Mouse (Mus musculus): ENCODE data around the gene Dock1. TPM values are rescaled to one million over a fixed set of nuclear protein-coding genes. Genes with fewer than 3 reads are reported as not detected.

Gene Dock1
- polyA plus RNA-seq, 1 experiment from 2014 or later = 14.0 TPM

- ATAC-seq (no peak), DNase-seq (ENCODE audit: low spot score) (no peak)
- Histone ChIP-seq H3K27ac (ENCODE audit: low read length) (no peak overlapping the region), H3K4me2 (replicated peaks; ENCODE audit: low read depth, low read length) (no peak overlapping the region), H3K36me3 (ENCODE audit: insufficient read depth, low read length) (peaks cover 18% of the 10 kb centered on the region; the same call in 1 of the 2 replicates), H3K9ac (replicated peaks; ENCODE audit: low read depth) (no peak overlapping the region), H3K27me3 (replicated peaks; ENCODE audit: insufficient read depth, low read length) (no peaks in the 10 kb centered on the region), H3K4me3 (ENCODE audit: low read depth, low read length) (no peak overlapping the region), H3K9me3 (ENCODE audit: low read length) (no peaks in the 10 kb centered on the region), H3K4me1 (ENCODE audit: insufficient read depth, low read depth, low read length) (no peaks in the 10 kb centered on the region)
- TF ChIP-seq CTCF (IDR thresholded peaks at IDR 0.05) (no peak), EP300 (IDR thresholded peaks at IDR 0.05) (no peak)
- WGBS = 90% methylated on average over 6 of the region's 6 CpGs
Measured at GRCm38 (mm10) chr7:134809241-134809975, 139.0 kb downstream of the Dock1 start.

- no peaks in the 10 kb centered on the region for H3K9me3 ChIP-seq (ENCODE audit: low read length)
- no peak overlapping the region for H3K4me3 ChIP-seq (ENCODE audit: low read depth, low read length)
- no peak overlapping the region for H3K9ac ChIP-seq (replicated peaks; ENCODE audit: low read depth)
- no peaks in the 10 kb centered on the region for H3K4me1 ChIP-seq (ENCODE audit: insufficient read depth, low read depth, low read length)
- 91% methylated on average over 5 of the region's 5 CpGs for WGBS
- H3K4me2 ChIP-seq (replicated peaks; ENCODE audit: low read depth, low read length) = no peak overlapping the region
- H3K27ac ChIP-seq (ENCODE audit: low read length) = no peak overlapping the region
- DNase-seq (ENCODE audit: low spot score) (no peak), ATAC-seq (no peak)
- no peak for TF ChIP-seq EP300 (IDR thresholded peaks at IDR 0.05)
- no peak for TF ChIP-seq CTCF (IDR thresholded peaks at IDR 0.05)
- peaks cover 4% of the 10 kb centered on the region; the same call in 1 of the 2 replicates for H3K36me3 ChIP-seq (ENCODE audit: insufficient read depth, low read length)
- H3K27me3 ChIP-seq (replicated peaks; ENCODE audit: insufficient read depth, low read length) = no peaks in the 10 kb centered on the region
Measured at GRCm38 (mm10) chr7:134818471-134818870, 148.0 kb downstream of the Dock1 start.

- H3K4me3 ChIP-seq (ENCODE audit: low read depth, low read length) = no peak overlapping the region
- H3K9me3 ChIP-seq (ENCODE audit: low read length) = no peaks in the 10 kb centered on the region
- H3K27ac ChIP-seq (ENCODE audit: low read length) = no peak overlapping the region
- ATAC-seq = no peak
- H3K9ac ChIP-seq (replicated peaks; ENCODE audit: low read depth) = no peak overlapping the region
- TF ChIP-seq CTCF (IDR thresholded peaks at IDR 0.05) (no peak), EP300 (IDR thresholded peaks at IDR 0.05) (no peak)
- H3K4me1 ChIP-seq (ENCODE audit: insufficient read depth, low read depth, low read length) = no peaks in the 10 kb centered on the region
- WGBS = 47% methylated on average over 1 of the region's 1 CpGs
- DNase-seq (ENCODE audit: low spot score) = no peak
- H3K36me3 ChIP-seq (ENCODE audit: insufficient read depth, low read length) = peaks cover 4% of the 10 kb centered on the region; the same call in 1 of the 2 replicates
- no peak overlapping the region for H3K4me2 ChIP-seq (replicated peaks; ENCODE audit: low read depth, low read length)
- no peaks in the 10 kb centered on the region for H3K27me3 ChIP-seq (replicated peaks; ENCODE audit: insufficient read depth, low read length)
Measured at GRCm38 (mm10) chr7:134821264-134821663, 150.8 kb downstream of the Dock1 start.

- DNase-seq (ENCODE audit: low spot score) = no peak
Measured at GRCm38 (mm10) chr7:134822006-134822405, 151.6 kb downstream of the Dock1 start.

GRCm38 (mm10) chr7:134823891-134824290, 153.4 kb downstream of the Dock1 start:
- no peak overlapping the region for H3K27ac ChIP-seq (ENCODE audit: low read length)
- no peaks in the 10 kb centered on the region for H3K36me3 ChIP-seq (ENCODE audit: insufficient read depth, low read length)
- H3K4me2 ChIP-seq (replicated peaks; ENCODE audit: low read depth, low read length) = no peak overlapping the region
- ATAC-seq (no peak), DNase-seq (ENCODE audit: low spot score) (no peak)
- TF ChIP-seq EP300 (IDR thresholded peaks at IDR 0.05) (no peak), CTCF (IDR thresholded peaks at IDR 0.05) (no peak)
- no peak overlapping the region for H3K4me3 ChIP-seq (ENCODE audit: low read depth, low read length)
- H3K4me1 ChIP-seq (ENCODE audit: insufficient read depth, low read depth, low read length) = no peaks in the 10 kb centered on the region
- no peaks in the 10 kb centered on the region for H3K9me3 ChIP-seq (ENCODE audit: low read length)
- H3K9ac ChIP-seq (replicated peaks; ENCODE audit: low read depth) = no peak overlapping the region
- WGBS = 59% methylated on average over 4 of the region's 4 CpGs
- no peaks in the 10 kb centered on the region for H3K27me3 ChIP-seq (replicated peaks; ENCODE audit: insufficient read depth, low read length)

More at GRCm38 (mm10) chr7:134822006-134822405, 151.6 kb downstream of the Dock1 start:
- Histone ChIP-seq H3K27me3 (replicated peaks; ENCODE audit: insufficient read depth, low read length) (no peaks in the 10 kb centered on the region), H3K4me3 (ENCODE audit: low read depth, low read length) (no peak overlapping the region), H3K27ac (ENCODE audit: low read length) (no peak overlapping the region), H3K9ac (replicated peaks; ENCODE audit: low read depth) (no peak overlapping the region), H3K4me1 (ENCODE audit: insufficient read depth, low read depth, low read length) (no peaks in the 10 kb centered on the region), H3K36me3 (ENCODE audit: insufficient read depth, low read length) (no peaks in the 10 kb centered on the region; the same call in 1 of the 2 replicates), H3K9me3 (ENCODE audit: low read length) (no peaks in the 10 kb centered on the region), H3K4me2 (replicated peaks; ENCODE audit: low read depth, low read length) (no peak overlapping the region)
- no peak for ATAC-seq
- 49% methylated on average over 3 of the region's 3 CpGs for WGBS
- no peak for TF ChIP-seq CTCF (IDR thresholded peaks at IDR 0.05)
- no peak for TF ChIP-seq EP300 (IDR thresholded peaks at IDR 0.05)

GRCm38 (mm10) chr7:134840066-134840465, 169.6 kb downstream of the Dock1 start:
- TF ChIP-seq EP300 (IDR thresholded peaks at IDR 0.05) (no peak), CTCF (IDR thresholded peaks at IDR 0.05) (no peak)
- no peak overlapping the region for H3K4me2 ChIP-seq (replicated peaks; ENCODE audit: low read depth, low read length)
- ATAC-seq (no peak), DNase-seq (ENCODE audit: low spot score) (no peak)
- H3K36me3 ChIP-seq (ENCODE audit: insufficient read depth, low read length) = peaks cover 3% of the 10 kb centered on the region; the same call in 1 of the 2 replicates
- H3K4me1 ChIP-seq (ENCODE audit: insufficient read depth, low read depth, low read length) = no peaks in the 10 kb centered on the region
- no peak overlapping the region for H3K27ac ChIP-seq (ENCODE audit: low read length)
- no peaks in the 10 kb centered on the region for H3K9me3 ChIP-seq (ENCODE audit: low read length)
- no peaks in the 10 kb centered on the region for H3K27me3 ChIP-seq (replicated peaks; ENCODE audit: insufficient read depth, low read length)
- WGBS = 91% methylated on average over 2 of the region's 2 CpGs
- H3K4me3 ChIP-seq (ENCODE audit: low read depth, low read length) = no peak overlapping the region
- no peak overlapping the region for H3K9ac ChIP-seq (replicated peaks; ENCODE audit: low read depth)

Data from lung, postnatal 0 days (tissue).